Mouse (Mus musculus): ENCODE measurements around the gene Xrra1. TPM values are rescaled to one million over a fixed set of nuclear protein-coding genes. Genes with fewer than 3 reads are reported as not detected.
"Not testable (repeated sequence)": the region's sequence is repeated elsewhere in the genome, so short reads cannot be mapped to it uniquely, and the experiment has no call there.

Gene Xrra1
- polyA plus RNA-seq, 1 experiment from 2014 or later = 0.55 TPM

- H3K4me3 ChIP-seq = no peak overlapping the region
- H3K36me3 ChIP-seq = peaks cover 53% of the 10 kb centered on the region
- H3K27ac ChIP-seq (replicated peaks) = no peak overlapping the region
- no peaks in the 10 kb centered on the region for H3K27me3 ChIP-seq
- ATAC-seq (ENCODE audit: low FRiP score, low read depth) = no peak
- H3K9me3 ChIP-seq = no peaks in the 10 kb centered on the region
- no peak overlapping the region for H3K9ac ChIP-seq (replicated peaks)
- WGBS = 89% methylated on average over 1 of the region's 1 CpGs
- H3K4me1 ChIP-seq = no peaks in the 10 kb centered on the region
- H3K4me2 ChIP-seq (replicated peaks) = no peak overlapping the region
Measured at GRCm38 (mm10) chr7:99935758-99936157, 76.8 kb downstream of the Xrra1 start.

- Histone ChIP-seq H3K4me3 (no peak overlapping the region), H3K4me1 (no peaks in the 10 kb centered on the region), H3K36me3 (peaks cover 65% of the 10 kb centered on the region), H3K27me3 (no peaks in the 10 kb centered on the region), H3K9me3 (no peaks in the 10 kb centered on the region), H3K9ac (replicated peaks) (no peak overlapping the region), H3K27ac (replicated peaks) (no peak overlapping the region), H3K4me2 (replicated peaks) (no peak overlapping the region)
- WGBS = 97% methylated on average over 1 of the region's 1 CpGs
- ATAC-seq (ENCODE audit: low FRiP score, low read depth) = no peak
Measured at GRCm38 (mm10) chr7:99940669-99941068, 81.8 kb downstream of the Xrra1 start.

- 99% methylated on average over 3 of the region's 3 CpGs for WGBS
- H3K36me3 ChIP-seq = peaks cover 78% of the 10 kb centered on the region
- no peak for ATAC-seq (ENCODE audit: low FRiP score, low read depth)
Measured at GRCm38 (mm10) chr7:99944520-99944919, 85.6 kb downstream of the Xrra1 start.

GRCm38 (mm10) chr7:99945012-99945411 is 86.1 kb downstream of the Xrra1 start:
- not testable (repeated sequence) for H3K27ac ChIP-seq (replicated peaks); H3K9me3 ChIP-seq; H3K9ac ChIP-seq (replicated peaks); H3K27me3 ChIP-seq; H3K4me2 ChIP-seq (replicated peaks); H3K4me3 ChIP-seq; H3K4me1 ChIP-seq; ATAC-seq (ENCODE audit: low FRiP score, low read depth)
- 95% methylated on average over 22 of the region's 22 CpGs for WGBS
- peaks cover 74% of the 10 kb centered on the region for H3K36me3 ChIP-seq

More at GRCm38 (mm10) chr7:99944520-99944919, 85.6 kb downstream of the Xrra1 start:
- Histone ChIP-seq H3K9ac (replicated peaks) (no peak overlapping the region), H3K4me3 (no peak overlapping the region), H3K4me1 (no peaks in the 10 kb centered on the region), H3K27me3 (no peaks in the 10 kb centered on the region), H3K4me2 (replicated peaks) (no peak overlapping the region), H3K9me3 (no peaks in the 10 kb centered on the region), H3K27ac (replicated peaks) (no peak overlapping the region)

GRCm38 (mm10) chr7:99945939-99946338 is 87.0 kb downstream of the Xrra1 start:
- H3K27ac ChIP-seq (replicated peaks) = no peak overlapping the region
- no peak overlapping the region for H3K9ac ChIP-seq (replicated peaks)
- ATAC-seq (ENCODE audit: low FRiP score, low read depth) = no peak
- no peaks in the 10 kb centered on the region for H3K27me3 ChIP-seq
- H3K4me2 ChIP-seq (replicated peaks) = no peak overlapping the region
- no peak overlapping the region for H3K4me3 ChIP-seq
- WGBS = 93% methylated on average over 3 of the region's 3 CpGs
- H3K9me3 ChIP-seq = no peaks in the 10 kb centered on the region
- H3K4me1 ChIP-seq = no peaks in the 10 kb centered on the region
- peaks cover 65% of the 10 kb centered on the region for H3K36me3 ChIP-seq

GRCm38 (mm10) chr7:99946356-99946755 is 87.4 kb downstream of the Xrra1 start:
- peaks cover 62% of the 10 kb centered on the region for H3K36me3 ChIP-seq
- no peak for ATAC-seq (ENCODE audit: low FRiP score, low read depth)

GRCm38 (mm10) chr7:99947329-99947728 is 88.4 kb downstream of the Xrra1 start:
- 94% methylated on average over 9 of the region's 9 CpGs for WGBS
- Histone ChIP-seq H3K36me3 (peaks cover 62% of the 10 kb centered on the region), H3K9me3 (no peaks in the 10 kb centered on the region), H3K9ac (replicated peaks) (no peak overlapping the region), H3K4me2 (replicated peaks) (no peak overlapping the region), H3K27ac (replicated peaks) (no peak overlapping the region), H3K4me1 (no peaks in the 10 kb centered on the region), H3K27me3 (no peaks in the 10 kb centered on the region), H3K4me3 (no peak overlapping the region)
- ATAC-seq (ENCODE audit: low FRiP score, low read depth) = no peak

More at GRCm38 (mm10) chr7:99946356-99946755, 87.4 kb downstream of the Xrra1 start:
- Histone ChIP-seq H3K9ac (replicated peaks) (no peak overlapping the region), H3K9me3 (no peaks in the 10 kb centered on the region), H3K4me3 (no peak overlapping the region), H3K27me3 (no peaks in the 10 kb centered on the region), H3K4me2 (replicated peaks) (no peak overlapping the region), H3K27ac (replicated peaks) (no peak overlapping the region), H3K4me1 (no peaks in the 10 kb centered on the region)
- WGBS = 93% methylated on average over 4 of the region's 4 CpGs

GRCm38 (mm10) chr7:99953442-99954098 is 94.7 kb downstream of the Xrra1 start:
- H3K9me3 ChIP-seq = no peaks in the 10 kb centered on the region
- no peak overlapping the region for H3K4me3 ChIP-seq
- no peak for ATAC-seq (ENCODE audit: low FRiP score, low read depth)
- H3K4me2 ChIP-seq (replicated peaks) = no peak overlapping the region
- H3K9ac ChIP-seq (replicated peaks) = no peak overlapping the region
- no peaks in the 10 kb centered on the region for H3K27me3 ChIP-seq
- H3K36me3 ChIP-seq = peaks cover 7% of the 10 kb centered on the region; the same call in 1 of the 2 replicates
- 86% methylated on average over 6 of the region's 6 CpGs for WGBS
- H3K27ac ChIP-seq (replicated peaks) = no peak overlapping the region
- no peaks in the 10 kb centered on the region for H3K4me1 ChIP-seq

GRCm38 (mm10) chr7:99954212-99954611 is 95.3 kb downstream of the Xrra1 start:
- H3K36me3 ChIP-seq = peaks cover 7% of the 10 kb centered on the region; the same call in 1 of the 2 replicates
- H3K9me3 ChIP-seq = no peaks in the 10 kb centered on the region
- ATAC-seq (ENCODE audit: low FRiP score, low read depth) = no peak
- no peak overlapping the region for H3K4me3 ChIP-seq
- H3K27me3 ChIP-seq = no peaks in the 10 kb centered on the region
- no peak overlapping the region for H3K27ac ChIP-seq (replicated peaks)
- H3K4me2 ChIP-seq (replicated peaks) = no peak overlapping the region
- WGBS = 94% methylated on average over 8 of the region's 8 CpGs
- no peak overlapping the region for H3K9ac ChIP-seq (replicated peaks)
- H3K4me1 ChIP-seq = no peaks in the 10 kb centered on the region

GRCm38 (mm10) chr7:99956095-99956494 is 97.2 kb downstream of the Xrra1 start:
- Histone ChIP-seq H3K4me3 (no peak overlapping the region), H3K4me2 (replicated peaks) (no peak overlapping the region), H3K9ac (replicated peaks) (no peak overlapping the region), H3K27ac (replicated peaks) (no peak overlapping the region), H3K36me3 (peaks cover 7% of the 10 kb centered on the region; the same call in 1 of the 2 replicates), H3K9me3 (no peaks in the 10 kb centered on the region), H3K27me3 (no peaks in the 10 kb centered on the region), H3K4me1 (no peaks in the 10 kb centered on the region)
- WGBS = 99% methylated on average over 7 of the region's 7 CpGs
- ATAC-seq (ENCODE audit: low FRiP score, low read depth) = no peak

- no peak overlapping the region for H3K27ac ChIP-seq (replicated peaks)
- 83% methylated on average over 12 of the region's 12 CpGs for WGBS
- no peak for ATAC-seq (ENCODE audit: low FRiP score, low read depth)
Measured at GRCm38 (mm10) chr7:99957226-99957965, 98.5 kb downstream of the Xrra1 start.

GRCm38 (mm10) chr7:99960571-99960970 is 101.7 kb downstream of the Xrra1 start:
- not testable (repeated sequence) for H3K9me3 ChIP-seq; H3K4me2 ChIP-seq (replicated peaks); H3K4me3 ChIP-seq; H3K9ac ChIP-seq (replicated peaks); H3K36me3 ChIP-seq; ATAC-seq (ENCODE audit: low FRiP score, low read depth); H3K27me3 ChIP-seq; H3K27ac ChIP-seq (replicated peaks)
- H3K4me1 ChIP-seq = peaks cover 12% of the 10 kb centered on the region
- WGBS = 96% methylated on average over 2 of the region's 2 CpGs

More at GRCm38 (mm10) chr7:99957226-99957965, 98.5 kb downstream of the Xrra1 start:
- no peaks in the 10 kb centered on the region for H3K27me3 ChIP-seq
- H3K9me3 ChIP-seq = no peaks in the 10 kb centered on the region
- no peaks in the 10 kb centered on the region for H3K36me3 ChIP-seq
- H3K4me3 ChIP-seq = no peak overlapping the region
- H3K4me2 ChIP-seq (replicated peaks) = no peak overlapping the region
- H3K9ac ChIP-seq (replicated peaks) = no peak overlapping the region
- no peaks in the 10 kb centered on the region for H3K4me1 ChIP-seq

Data from midbrain, embryonic 12.5 days (tissue).